Mouse (Mus musculus): Measurements from ENCODE around the gene Rfx4. TPM values are rescaled to one million over a fixed set of nuclear protein-coding genes. Genes with fewer than 3 reads are reported as not detected.

Rfx4 gene
- total RNA-seq, 2 experiments from 2014 or later: 13.1 to 15.4 TPM

GRCm38 (mm10) chr10:84810030-84810849 is 54.4 kb downstream of the Rfx4 start:
- peak in 1 of 2 experiments; percentile 58 for DNase-seq (ENCODE audit: low spot score in 2 of 2)

- DNase-seq (ENCODE audit: low spot score in 2 of 2): no peak
These were observed 55.5 kb downstream of the Rfx4 start for GRCm38 (mm10) chr10:84811171-84811912.

- no peak for DNase-seq (ENCODE audit: low spot score in 2 of 2)
These were observed 56.0 kb downstream of the Rfx4 start for GRCm38 (mm10) chr10:84811913-84812295.

GRCm38 (mm10) chr10:84815676-84816436 is 60.0 kb downstream of the Rfx4 start:
- no peak for DNase-seq (ENCODE audit: low spot score in 2 of 2)

- DNase-seq (ENCODE audit: low spot score in 2 of 2): no peak
These were observed 61.4 kb downstream of the Rfx4 start for GRCm38 (mm10) chr10:84817086-84817869.

- DNase-seq (ENCODE audit: low spot score in 2 of 2): no peak
These were observed 63.8 kb downstream of the Rfx4 start for GRCm38 (mm10) chr10:84819669-84820068.

- no peak for DNase-seq (ENCODE audit: low spot score in 2 of 2)
These were observed 64.4 kb downstream of the Rfx4 start for GRCm38 (mm10) chr10:84820230-84820629.

GRCm38 (mm10) chr10:84822741-84823151 is 66.9 kb downstream of the Rfx4 start:
- DNase-seq (ENCODE audit: low spot score in 2 of 2): no peak

GRCm38 (mm10) chr10:84823621-84824020 is 67.8 kb downstream of the Rfx4 start:
- no peak for DNase-seq (ENCODE audit: low spot score in 2 of 2)

GRCm38 (mm10) chr10:84829009-84829408 is 73.1 kb downstream of the Rfx4 start:
- no peak for DNase-seq (ENCODE audit: low spot score in 2 of 2)

GRCm38 (mm10) chr10:84835596-84835995 is 79.7 kb downstream of the Rfx4 start:
- DNase-seq (ENCODE audit: low spot score in 2 of 2): no peak

- no peak for DNase-seq (ENCODE audit: low spot score in 2 of 2)
These were observed 80.2 kb downstream of the Rfx4 start for GRCm38 (mm10) chr10:84836104-84836503.

- DNase-seq (ENCODE audit: low spot score in 2 of 2): no peak
These were observed 81.5 kb downstream of the Rfx4 start for GRCm38 (mm10) chr10:84837355-84837754.

GRCm38 (mm10) chr10:84838850-84839473 is 83.1 kb downstream of the Rfx4 start:
- no peak for DNase-seq (ENCODE audit: low spot score in 2 of 2)

- no peak for DNase-seq (ENCODE audit: low spot score in 2 of 2)
These were observed 90.8 kb downstream of the Rfx4 start for GRCm38 (mm10) chr10:84846638-84847037.

- peak; percentile 73 to 89 for DNase-seq (ENCODE audit: low spot score in 2 of 2)
These were observed 96.4 kb downstream of the Rfx4 start for GRCm38 (mm10) chr10:84851981-84852979.

- DNase-seq (ENCODE audit: low spot score in 2 of 2): no peak
These were observed 98.2 kb downstream of the Rfx4 start for GRCm38 (mm10) chr10:84854059-84854458.

GRCm38 (mm10) chr10:84855466-84855865 is 99.6 kb downstream of the Rfx4 start:
- DNase-seq (ENCODE audit: low spot score in 2 of 2): no peak

GRCm38 (mm10) chr10:84858371-84858770 is 102.5 kb downstream of the Rfx4 start:
- no peak for DNase-seq (ENCODE audit: low spot score in 2 of 2)

Measured in layer of hippocampus, postnatal 14 days (tissue).